Comparison of ENCODE assay signal across 15 mouse cellular contexts in genomic region chr1:166819420-166819819, GRCm38 (mm10).
DNase-seq lines count a peak whose midpoint lies in the region; ATAC-seq and TF ChIP-seq lines count a peak whose summit lies in the region.
"Had no signal": no experiment of that assay in that cellular context is flagged by ENCODE, and none has a peak within 500 bp of the region (broad histone marks: within the 10 kb centered on the region; RNA-seq: fewer than 3 reads in every experiment).

No protein-coding gene starts in this region.

- H3K4me1 ChIP-seq in kidney, embryonic 15.5 days: no peaks in the 10 kb centered on the region
- H3K4me1 ChIP-seq in kidney, embryonic 14.5 days (ENCODE audit: control insufficient read depth, insufficient read depth, low read length): no peaks in the 10 kb centered on the region
- peaks cover 4% of the 10 kb centered on the region; the same call in 1 of the 2 replicates for H3K4me1 ChIP-seq in bone marrow, adult 2 months (ENCODE audit: control insufficient read depth, insufficient read depth, low read length)
- H3K4me1 ChIP-seq in liver, embryonic 15.5 days (replicated peaks): peaks cover 8% of the 10 kb centered on the region; the same call in 1 of the 2 replicates
- H3K4me1 ChIP-seq in forebrain, embryonic 10.5 days: no peaks in the 10 kb centered on the region
- H3K4me1 ChIP-seq: midbrain, embryonic 10.5 days; neural tube, embryonic 12.5 days had no signal

- H3K27ac ChIP-seq in kidney, embryonic 15.5 days: peak overlapping the region; percentile 24; the same call in 1 of the 2 replicates
- H3K27ac ChIP-seq in kidney, embryonic 14.5 days (ENCODE audit: low read depth, low read length): no peak overlapping the region
- H3K27ac ChIP-seq in bone marrow, adult 2 months (ENCODE audit: control insufficient read depth, insufficient read depth, low read depth, low read length, poor library complexity): peak overlapping the region; percentile 6; the same call in 1 of the 2 replicates
- no peak overlapping the region for H3K27ac ChIP-seq in liver, embryonic 15.5 days (replicated peaks)
- no peak overlapping the region for H3K27ac ChIP-seq in forebrain, embryonic 10.5 days
- H3K27ac ChIP-seq: left cerebral cortex, adult 2 months; midbrain, embryonic 10.5 days; neural tube, embryonic 12.5 days had no signal

- H3K9ac ChIP-seq in kidney, embryonic 15.5 days: no peak overlapping the region
- H3K9ac ChIP-seq in kidney, embryonic 14.5 days (ENCODE audit: low read depth, low read length): no peak overlapping the region
- H3K9ac ChIP-seq in liver, embryonic 15.5 days: no peak overlapping the region
- H3K9ac ChIP-seq: neural tube, embryonic 12.5 days had no signal

- H3K36me3 ChIP-seq in kidney, embryonic 15.5 days: no peaks in the 10 kb centered on the region
- no peaks in the 10 kb centered on the region for H3K36me3 ChIP-seq in kidney, embryonic 14.5 days (ENCODE audit: control insufficient read depth, insufficient read depth, low read length)
- H3K36me3 ChIP-seq in liver, embryonic 15.5 days (replicated peaks): no peaks in the 10 kb centered on the region
- no peaks in the 10 kb centered on the region for H3K36me3 ChIP-seq in forebrain, embryonic 10.5 days (replicated peaks)
- H3K36me3 ChIP-seq: midbrain, embryonic 10.5 days; neural tube, embryonic 12.5 days had no signal

- H3K4me2 ChIP-seq in kidney, embryonic 15.5 days: no peak overlapping the region
- no peak overlapping the region for H3K4me2 ChIP-seq in kidney, embryonic 14.5 days (replicated peaks; ENCODE audit: low read depth, low read length)
- H3K4me2 ChIP-seq in liver, embryonic 15.5 days: no peak overlapping the region
- H3K4me2 ChIP-seq: neural tube, embryonic 12.5 days had no signal

- no peaks in the 10 kb centered on the region for H3K9me3 ChIP-seq in kidney, embryonic 15.5 days (replicated peaks)
- H3K9me3 ChIP-seq in kidney, embryonic 14.5 days (ENCODE audit: control insufficient read depth, low read length): peaks cover 5% of the 10 kb centered on the region; the same call in 1 of the 2 replicates
- H3K9me3 ChIP-seq in liver, embryonic 15.5 days (replicated peaks): no peaks in the 10 kb centered on the region
- no peaks in the 10 kb centered on the region for H3K9me3 ChIP-seq in forebrain, embryonic 10.5 days
- H3K9me3 ChIP-seq: midbrain, embryonic 10.5 days; neural tube, embryonic 12.5 days had no signal

- no peaks in the 10 kb centered on the region for H3K27me3 ChIP-seq in kidney, embryonic 15.5 days
- no peaks in the 10 kb centered on the region for H3K27me3 ChIP-seq in kidney, embryonic 14.5 days (ENCODE audit: control insufficient read depth, insufficient read depth, low read length)
- H3K27me3 ChIP-seq in liver, embryonic 15.5 days: no peaks in the 10 kb centered on the region
- no peaks in the 10 kb centered on the region for H3K27me3 ChIP-seq in forebrain, embryonic 10.5 days (ENCODE audit: poor library complexity, severe bottlenecking)
- H3K27me3 ChIP-seq: neural tube, embryonic 12.5 days had no signal

- no peak for ATAC-seq in kidney, embryonic 15.5 days (replicated peaks; ENCODE audit: low FRiP score)
- ATAC-seq in kidney, embryonic 14.5 days (ENCODE audit: low FRiP score, low TSS enrichment): no peak
- ATAC-seq in liver, embryonic 15.5 days (ENCODE audit: insufficient read depth): peak; percentile 43
- no peak for ATAC-seq in monocyte, adult 5-6 weeks (replicated peaks; ENCODE audit: insufficient number of reproducible peaks, low FRiP score, low TSS enrichment, poor library complexity, severe bottlenecking)

- DNase-seq in heart, adult 9 months (ENCODE audit: low spot score in 2 of 2): peak; percentile 59 to 69
- no peak for DNase-seq in forebrain, embryonic 10.5 days (ENCODE audit: extremely low spot score, low spot score)
- DNase-seq in left cerebral cortex, adult 8-10 months (ENCODE audit: low spot score in 2 of 2): no peak
- DNase-seq: cerebellum, adult 11 months; gastrocnemius, postnatal 14 days; kidney, adult 9 months had no signal

- TF ChIP-seq POLR2A in bone marrow, adult 2 months (IDR thresholded peaks at IDR 0.05; ENCODE audit: borderline replicate concordance, control insufficient read depth, low read depth, low read length): no peak

- TF ChIP-seq CTCF in bone marrow, adult 2 months (IDR thresholded peaks at IDR 0.05; ENCODE audit: control insufficient read depth, insufficient read depth, low read length): no peak

- whole genome bisulfite sequencing in kidney, embryonic 15.5 days: 58% methylated on average over 7 of the region's 7 CpGs
- 70% methylated on average over 7 of the region's 7 CpGs for WGBS in kidney, embryonic 14.5 days
- 12% methylated on average over 7 of the region's 7 CpGs for WGBS in bone marrow, adult 2 months
- WGBS in liver, embryonic 15.5 days (ENCODE audit: insufficient replicate concordance): 18% methylated on average over 7 of the region's 7 CpGs
- WGBS in forebrain, embryonic 10.5 days: 77% methylated on average over 7 of the region's 7 CpGs

- no peak overlapping the region for H3K4me3 ChIP-seq in kidney, embryonic 15.5 days (replicated peaks)
- H3K4me3 ChIP-seq in kidney, embryonic 14.5 days (ENCODE audit: low read length): no peak overlapping the region
- no peak overlapping the region for H3K4me3 ChIP-seq in bone marrow, adult 2 months (replicated peaks; ENCODE audit: control insufficient read depth, low read depth, low read length)
- H3K4me3 ChIP-seq in liver, embryonic 15.5 days (replicated peaks): no peak overlapping the region
- H3K4me3 ChIP-seq in forebrain, embryonic 10.5 days: no peak overlapping the region
- H3K4me3 ChIP-seq: erythroblast, embryonic 14.5 days; left cerebral cortex, adult 2 months; midbrain, embryonic 10.5 days; neural tube, embryonic 12.5 days had no signal

Comparison
In these comparisons a context has a peak if more than half of its experiments do, and no peak if none do; other contexts are left out.
1. H3K27ac ChIP-seq: peak in kidney, embryonic 15.5 days (single experiment) and bone marrow, adult 2 months (single experiment); none in kidney, embryonic 14.5 days (single experiment), liver, embryonic 15.5 days (single experiment) and forebrain, embryonic 10.5 days (single experiment).
2. DNase-seq: peak in heart, adult 9 months (2 of 2); none in forebrain, embryonic 10.5 days (single experiment) and left cerebral cortex, adult 8-10 months (0 of 2).